Mouse (Mus musculus) liver, embryonic 14.5 days (tissue): ENCODE measurements around the gene Clps. TPM values are rescaled to one million over a fixed set of nuclear protein-coding genes. Genes with fewer than 3 reads are reported as not detected.

Experiments used
- ATAC-seq: fragments of 200-750 bp; cut with Nextera tagmentation; 2 replicates; pipeline ENCODE4 v1.8.0; 2017; ENCODE audit warnings: moderate number of reproducible peaks, mild to moderate bottlenecking, moderate library complexity; ENCODE audit not compliant: insufficient read depth
- DNase-seq, 3 experiments: peaks; one replicate each; pipeline ENCODE4 v3.0.0-alpha.2; 2012 to 2013; ENCODE audit warnings: low read depth in 3 of 3, low spot score in 3 of 3
- H3K27ac ChIP-seq: fragments of 300-500 bp; sonication (generic); 2 replicates; pipeline ENCODE4 v1.5.1; 2014; ENCODE audit warnings: moderate library complexity, mild to moderate bottlenecking, control low read depth, inconsistent platforms
- H3K27me3 ChIP-seq: fragments of 300-500 bp; sonication (generic); 2 replicates; pipeline ENCODE4 v1.6.1; 2014; ENCODE audit warnings: mild to moderate bottlenecking, low read length, moderate library complexity; ENCODE audit not compliant: control insufficient read depth, insufficient read depth
- H3K36me3 ChIP-seq: fragments of 300-500 bp; sonication (generic); replicated peaks from 2 replicates; pipeline ENCODE4 v1.6.1; 2014; ENCODE audit warnings: low read depth; ENCODE audit not compliant: control insufficient read depth, insufficient read depth
- H3K4me1 ChIP-seq, 2 experiments: fragments of 200-500 bp in 1 of 2; fragments of 300-500 bp in 1 of 2; sonication (generic) in 1 of 2; replicated peaks; 2 replicates each; pipeline ENCODE4 v1.6.1; 2012 to 2014; ENCODE audit warnings: antibody characterized with exemption in 1 of 2, inconsistent platforms in 1 of 2, low read length in 1 of 2; ENCODE audit not compliant: control insufficient read depth in 2 of 2, insufficient read depth in 2 of 2
- H3K4me2 ChIP-seq: fragments of 300-500 bp; sonication (generic); 2 replicates; pipeline ENCODE4 v1.6.1; 2014; ENCODE audit warnings: low read depth, mild to moderate bottlenecking, control low read depth, moderate library complexity
- H3K4me3 ChIP-seq, 2 experiments: fragments of 200-500 bp in 1 of 2; fragments of 300-500 bp in 1 of 2; sonication (generic) in 1 of 2; 2 replicates each; pipeline ENCODE4 v1.5.1; 2012 to 2014; ENCODE audit warnings: low read depth in 2 of 2, low read length in 2 of 2, mild to moderate bottlenecking in 2 of 2, control low read depth in 1 of 2, inconsistent platforms in 1 of 2, moderate library complexity in 1 of 2; ENCODE audit not compliant: insufficient read depth in 1 of 2
- H3K9ac ChIP-seq: fragments of 300-500 bp; sonication (generic); replicated peaks from 2 replicates; pipeline ENCODE4 v1.6.1; 2014; ENCODE audit warnings: mild to moderate bottlenecking, control low read depth, moderate library complexity
- H3K9me3 ChIP-seq: fragments of 300-500 bp; sonication (generic); 2 replicates; pipeline ENCODE4 v1.6.1; 2016; ENCODE audit warnings: low read length, mixed read lengths; ENCODE audit not compliant: control insufficient read depth
- CTCF ChIP-seq: IDR thresholded peaks from 2 replicates; pipeline ENCODE4 v1.5.1; 2016; ENCODE audit warnings: antibody characterized with exemption, low read depth, control low read depth
- EP300 ChIP-seq: IDR thresholded peaks from 2 replicates; pipeline ENCODE4 v1.6.1; 2016; ENCODE audit warnings: antibody characterized with exemption, low read depth
- WGBS: fragments of 180-500 bp; shearing (Covaris S2); extraction: QIAGEN DNeasy Blood & Tissue Kit; methylation state at CpG from one replicate; pipeline ENCODE4 v1.1.7; 2014; ENCODE audit not compliant: insufficient replicate concordance; 5-methylcytosine and 5-hydroxymethylcytosine counted together
- polyA plus RNA-seq, 2 experiments: library from polyadenylated mRNA; depleted of rRNA in 1 of 2; stranded (reverse) in 1 of 2; unstranded in 1 of 2; fragments of >200 nt; fragmentation: Nextera tagmentation in 1 of 2; extraction: Ambion mirVana in 1 of 2; gene quantifications; 2 replicates each; pipeline versions ENCODE4 v1.2.1 to v1.2.3; 2012 to 2014

The Clps gene
- polyA plus RNA-seq, 2 experiments: 1.2 to 3.7 TPM

GRCm38 (mm10) chr17:28521071-28521726 is 39.4 kb downstream of the Clps start:
- TF ChIP-seq EP300: no peak
- no peak for TF ChIP-seq CTCF
- ATAC-seq (no peak), DNase-seq (no peak)
- 47% methylated on average over 5 of the region's 5 CpGs for WGBS
- Histone ChIP-seq H3K9me3 (no peaks in the 10 kb centered on the region), H3K4me2 (no peak overlapping the region), H3K9ac (no peak overlapping the region), H3K36me3 (no peaks in the 10 kb centered on the region), H3K4me1 (peaks cover 0 to 9% of the 10 kb centered on the region in 2 experiments; a peak in 2 of 4 replicates), H3K27ac (no peak overlapping the region), H3K27me3 (peaks cover 26% of the 10 kb centered on the region), H3K4me3 (no peak overlapping the region)

- H3K4me3 ChIP-seq: no peak overlapping the region
- H3K27me3 ChIP-seq: peaks cover 26% of the 10 kb centered on the region
- no peak overlapping the region for H3K27ac ChIP-seq
- H3K36me3 ChIP-seq: no peaks in the 10 kb centered on the region
- H3K9me3 ChIP-seq: no peaks in the 10 kb centered on the region
- peaks cover 0 to 13% of the 10 kb centered on the region in 2 experiments; a peak in 2 of 4 replicates for H3K4me1 ChIP-seq
- no peak overlapping the region for H3K4me2 ChIP-seq
- DNase-seq: no peak
- no peak overlapping the region for H3K9ac ChIP-seq
- no peak for ATAC-seq
- no peak for TF ChIP-seq CTCF
- TF ChIP-seq EP300: no peak
- 50% methylated on average over 4 of the region's 4 CpGs for WGBS
Measured at GRCm38 (mm10) chr17:28520561-28520960, 40.0 kb downstream of the Clps start.

GRCm38 (mm10) chr17:28519827-28520226 is 40.7 kb downstream of the Clps start:
- Histone ChIP-seq H3K9ac (no peak overlapping the region), H3K4me2 (no peak overlapping the region), H3K4me3 (no peak overlapping the region), H3K4me1 (peaks cover 0 to 11% of the 10 kb centered on the region in 2 experiments; a peak in 2 of 4 replicates), H3K36me3 (no peaks in the 10 kb centered on the region), H3K27ac (no peak overlapping the region), H3K27me3 (peaks cover 26% of the 10 kb centered on the region), H3K9me3 (no peaks in the 10 kb centered on the region)
- TF ChIP-seq CTCF (peak; percentile 56), EP300 (no peak)
- 65% methylated on average over 3 of the region's 3 CpGs for WGBS
- ATAC-seq (no peak), DNase-seq (no peak)

GRCm38 (mm10) chr17:28518615-28519071 is 41.9 kb downstream of the Clps start:
- Histone ChIP-seq H3K4me3 (peak overlapping the region; percentile 15 to 40; a peak in 3 of 4 replicates), H3K9me3 (no peaks in the 10 kb centered on the region), H3K4me1 (peaks cover 0 to 11% of the 10 kb centered on the region in 2 experiments; a peak in 2 of 4 replicates), H3K9ac (no peak overlapping the region), H3K27ac (no peak overlapping the region), H3K36me3 (no peaks in the 10 kb centered on the region), H3K4me2 (peak overlapping the region; percentile 63), H3K27me3 (peaks cover 26% of the 10 kb centered on the region)
- DNase-seq: no peak
- TF ChIP-seq EP300: no peak
- no peak for TF ChIP-seq CTCF
- ATAC-seq: no peak
- WGBS: 7% methylated on average over 8 of the region's 8 CpGs

- ATAC-seq: peak; percentile 26; the same call in 1 of the 2 replicates
- H3K27ac ChIP-seq: no peak overlapping the region
- peak overlapping the region; percentile 15 to 40 for H3K4me3 ChIP-seq
- no peak overlapping the region for H3K9ac ChIP-seq
- no peaks in the 10 kb centered on the region for H3K36me3 ChIP-seq
- DNase-seq: no peak
- H3K4me1 ChIP-seq: peaks cover 0 to 8% of the 10 kb centered on the region in 2 experiments; a peak in 1 of 4 replicates
- H3K4me2 ChIP-seq: peak overlapping the region; percentile 63
- H3K27me3 ChIP-seq: peaks cover 20% of the 10 kb centered on the region
- H3K9me3 ChIP-seq: no peaks in the 10 kb centered on the region
- no peak for TF ChIP-seq CTCF
- TF ChIP-seq EP300: no peak
- WGBS: 1% methylated on average over 45 of the region's 46 CpGs
Measured at GRCm38 (mm10) chr17:28517956-28518614, 42.5 kb downstream of the Clps start.
